Mouse (Mus musculus) small intestine, adult 2 months (tissue): Measurements from ENCODE around the gene Slc1a7. TPM values are rescaled to one million over a fixed set of nuclear protein-coding genes. Genes with fewer than 3 reads are reported as not detected.

Source experiments
- H3K27ac ChIP-seq: fragments of 200-500 bp; 2 replicates; pipeline ENCODE4 v1.5.1; 2012; ENCODE audit warnings: low read depth, low read length, control low read depth, inconsistent platforms; ENCODE audit not compliant: insufficient read depth
- H3K27me3 ChIP-seq: fragments of 200-500 bp; 2 replicates; pipeline ENCODE4 v1.6.1; 2012; ENCODE audit warnings: mild to moderate bottlenecking, moderate library complexity, low read length, inconsistent platforms; ENCODE audit not compliant: control insufficient read depth, insufficient read depth
- H3K36me3 ChIP-seq: fragments of 200-500 bp; 2 replicates; pipeline ENCODE4 v1.6.1; 2012; ENCODE audit warnings: mild to moderate bottlenecking, low read length, control low read depth, inconsistent platforms; ENCODE audit not compliant: control insufficient read depth, insufficient read depth
- H3K4me1 ChIP-seq: fragments of 200-500 bp; 2 replicates; pipeline ENCODE4 v1.6.1; 2012; ENCODE audit warnings: low read length, inconsistent platforms, mixed read lengths; ENCODE audit not compliant: control insufficient read depth, insufficient read depth, insufficient read length
- H3K4me3 ChIP-seq: fragments of 200-500 bp; 2 replicates; pipeline ENCODE4 v1.5.1; 2012; ENCODE audit warnings: low read depth, mild to moderate bottlenecking, control low read depth, inconsistent platforms, low read length, moderate library complexity
- CTCF ChIP-seq: fragments of 200-500 bp; IDR thresholded peaks from 2 replicates; pipeline ENCODE4 v1.5.1; 2012; ENCODE audit warnings: low read depth, mild to moderate bottlenecking, control low read depth, inconsistent platforms, low read length, moderate library complexity, mixed read lengths; ENCODE audit not compliant: insufficient replicate concordance, insufficient read length; ENCODE audit errors: extremely low read depth
- POLR2A ChIP-seq: fragments of 200-500 bp; IDR thresholded peaks from 2 replicates; pipeline ENCODE4 v1.6.1; 2012; ENCODE audit warnings: low read depth, mild to moderate bottlenecking, control low read depth, inconsistent platforms, low read length, moderate library complexity
- WGBS: fragments of 180-500 bp; shearing (Covaris S2); methylation state at CpG from one replicate; pipeline ENCODE4 v1.1.7; 2018; 5-methylcytosine and 5-hydroxymethylcytosine counted together
- polyA plus RNA-seq: library from polyadenylated mRNA; depleted of rRNA; stranded (reverse); fragments of >200 nt; gene quantifications from 2 replicates; pipeline ENCODE4 v1.2.3, GENCODE M21; 2012

Slc1a7 gene
- polyA plus RNA-seq, 1 experiment, result 0.16 TPM

DNA sequence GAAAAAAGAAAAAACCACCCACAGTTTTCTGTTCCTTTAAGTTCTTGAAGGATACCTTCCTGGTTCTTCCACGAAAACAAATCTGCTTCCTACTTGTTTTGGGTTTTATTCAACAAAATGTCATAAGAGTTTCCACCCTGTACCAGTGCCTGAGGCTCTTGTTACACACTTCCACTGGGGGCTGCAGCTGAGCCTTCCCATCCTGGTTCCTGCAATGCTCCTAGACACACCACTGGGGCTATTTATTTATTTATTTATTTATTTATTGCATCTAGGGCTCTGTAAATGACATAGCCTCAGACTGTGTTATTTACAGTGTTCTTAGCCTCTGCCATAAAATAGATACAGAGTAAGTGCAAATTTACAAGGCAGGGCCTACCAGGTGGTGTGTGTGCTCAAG is 15.6 kb downstream of the Slc1a7 start:
- no peak overlapping the region for H3K4me3 ChIP-seq
- H3K27me3 ChIP-seq, result no peaks in the 10 kb centered on the region
- TF ChIP-seq POLR2A (no peak), CTCF (no peak)
- 92% methylated on average over 1 of the region's 1 CpGs for WGBS
- H3K36me3 ChIP-seq, result no peaks in the 10 kb centered on the region
- H3K4me1 ChIP-seq, result no peaks in the 10 kb centered on the region
- peak overlapping the region; percentile 35; the same call in 1 of the 2 replicates for H3K27ac ChIP-seq

DNA sequence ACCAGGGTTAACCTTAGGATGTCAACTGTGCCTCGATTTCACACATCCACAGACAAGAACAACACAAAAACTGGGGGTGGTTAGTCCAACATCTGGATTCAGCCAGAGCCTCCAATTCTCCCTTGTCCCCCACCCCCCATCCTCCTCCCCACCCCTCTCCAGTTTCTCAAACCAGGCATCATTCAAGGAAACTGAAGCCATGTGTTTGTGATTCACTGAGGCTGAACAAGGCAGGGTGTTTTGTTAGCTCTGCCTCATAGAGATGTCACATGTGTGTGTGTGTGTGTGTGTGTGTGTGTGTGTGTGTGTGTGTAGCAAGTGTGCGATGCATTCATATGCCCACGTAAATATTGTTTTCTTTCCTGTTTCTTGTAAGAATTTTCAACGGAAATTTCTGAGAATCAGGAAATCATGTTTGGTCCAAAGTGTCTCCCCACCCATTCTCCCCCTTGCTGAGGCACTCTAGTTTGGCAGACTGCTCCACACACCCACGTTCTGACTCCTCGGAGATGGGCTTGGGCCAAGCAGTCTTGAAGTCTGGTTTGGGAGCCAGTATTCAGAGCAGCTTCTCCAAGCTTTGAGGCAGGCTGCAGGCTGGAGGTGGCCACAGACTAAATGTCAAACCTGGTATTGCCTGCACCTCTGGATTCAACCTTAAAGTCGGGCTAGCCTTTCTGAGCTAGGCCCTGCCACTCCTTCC is 16.3 kb downstream of the Slc1a7 start:
- Histone ChIP-seq H3K4me1 (no peaks in the 10 kb centered on the region), H3K27ac (peak overlapping the region; percentile 35; the same call in 1 of the 2 replicates), H3K27me3 (no peaks in the 10 kb centered on the region), H3K4me3 (no peak overlapping the region), H3K36me3 (no peaks in the 10 kb centered on the region)
- 64% methylated on average over 7 of the region's 7 CpGs for WGBS
- no peak for TF ChIP-seq CTCF

DNA sequence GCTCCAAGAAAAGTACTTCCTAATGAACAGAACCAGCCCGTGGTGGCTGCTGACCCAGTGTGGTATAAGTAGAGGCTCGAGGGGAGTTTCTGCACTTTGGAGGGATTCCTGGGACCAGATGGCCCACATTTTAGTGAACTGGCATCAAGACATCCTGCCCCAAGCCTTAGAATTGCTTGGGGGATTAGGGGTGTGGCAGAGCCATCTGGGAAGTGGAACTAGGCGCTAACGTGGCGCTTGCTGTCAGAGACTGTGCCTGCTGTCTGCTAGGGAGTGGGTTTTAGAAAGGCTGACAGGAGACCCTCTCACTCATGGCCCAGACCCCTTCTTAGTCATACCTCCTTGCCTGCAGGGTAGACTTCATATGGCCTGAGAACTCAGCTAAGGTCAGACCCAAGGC is 17.7 kb downstream of the Slc1a7 start:
- WGBS, result 84% methylated on average over 5 of the region's 5 CpGs
- TF ChIP-seq CTCF, result no peak
- no peak for TF ChIP-seq POLR2A
- Histone ChIP-seq H3K27ac (no peak overlapping the region), H3K36me3 (no peaks in the 10 kb centered on the region), H3K4me1 (no peaks in the 10 kb centered on the region), H3K27me3 (no peaks in the 10 kb centered on the region), H3K4me3 (no peak overlapping the region)

DNA sequence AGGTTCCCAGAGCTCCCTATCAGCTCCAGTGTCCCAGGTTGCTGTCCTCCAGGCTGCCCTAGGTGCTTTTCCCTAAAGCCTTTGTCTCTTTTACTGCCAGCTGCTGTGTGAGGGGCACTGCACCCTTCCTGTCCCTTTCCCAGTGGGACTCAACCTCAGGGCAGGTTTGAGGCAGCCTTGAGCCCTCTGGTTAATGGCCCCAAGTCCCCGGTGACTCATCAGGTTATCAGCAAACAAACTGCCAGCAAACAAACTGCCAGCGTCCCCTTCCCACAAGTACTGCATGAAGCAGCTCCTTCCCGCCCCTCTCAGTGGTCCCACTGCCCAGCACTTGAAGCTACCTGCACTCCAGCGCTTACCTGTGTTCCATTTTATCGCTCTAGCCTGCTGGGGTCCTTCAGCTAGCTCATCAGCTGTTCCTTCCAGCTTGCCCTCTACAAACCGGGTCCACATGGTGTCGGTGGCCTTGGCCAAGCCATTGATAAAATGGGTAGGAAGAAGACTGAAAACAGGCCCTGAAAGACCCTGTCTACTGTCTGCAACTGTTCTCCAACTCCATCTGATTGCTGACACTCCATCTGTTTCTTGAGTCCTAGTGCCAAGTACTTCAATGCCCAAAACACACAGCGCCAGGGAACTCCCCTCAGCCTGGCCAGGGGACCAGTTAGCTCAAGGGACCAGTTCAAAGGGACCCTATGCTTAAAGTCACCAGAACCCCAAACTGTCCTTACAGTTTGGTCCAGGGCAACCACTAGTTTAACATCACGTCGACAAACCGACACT is 18.4 kb downstream of the Slc1a7 start:
- Histone ChIP-seq H3K4me1 (no peaks in the 10 kb centered on the region), H3K36me3 (no peaks in the 10 kb centered on the region), H3K27ac (no peak overlapping the region), H3K4me3 (no peak overlapping the region), H3K27me3 (no peaks in the 10 kb centered on the region)
- TF ChIP-seq CTCF (no peak), POLR2A (no peak)
- WGBS, result 79% methylated on average over 11 of the region's 11 CpGs

DNA sequence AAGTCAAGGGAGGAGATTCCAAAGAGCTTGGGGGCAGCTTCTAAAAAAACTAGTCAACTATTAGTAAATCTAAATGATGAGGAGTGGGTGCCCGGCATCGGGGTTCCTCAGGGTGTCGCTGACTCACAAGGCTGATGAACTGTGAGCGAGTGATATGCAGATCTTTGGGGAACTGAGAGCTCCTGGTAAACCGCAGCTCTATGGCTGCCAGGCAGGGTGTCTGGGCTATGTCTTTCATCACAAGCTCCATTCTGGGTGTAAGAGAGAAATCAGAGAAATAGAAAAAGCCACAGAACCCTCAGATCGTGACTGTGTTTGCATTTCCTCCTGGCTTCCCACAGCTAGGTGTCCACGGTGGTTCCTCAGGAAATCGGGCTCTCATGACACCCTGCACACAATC is 20.8 kb downstream of the Slc1a7 start:
- H3K4me1 ChIP-seq, result no peaks in the 10 kb centered on the region
- no peaks in the 10 kb centered on the region for H3K27me3 ChIP-seq
- no peak overlapping the region for H3K27ac ChIP-seq
- H3K36me3 ChIP-seq, result no peaks in the 10 kb centered on the region
- 67% methylated on average over 8 of the region's 8 CpGs for WGBS
- H3K4me3 ChIP-seq, result no peak overlapping the region
- TF ChIP-seq POLR2A (no peak), CTCF (no peak)

DNA sequence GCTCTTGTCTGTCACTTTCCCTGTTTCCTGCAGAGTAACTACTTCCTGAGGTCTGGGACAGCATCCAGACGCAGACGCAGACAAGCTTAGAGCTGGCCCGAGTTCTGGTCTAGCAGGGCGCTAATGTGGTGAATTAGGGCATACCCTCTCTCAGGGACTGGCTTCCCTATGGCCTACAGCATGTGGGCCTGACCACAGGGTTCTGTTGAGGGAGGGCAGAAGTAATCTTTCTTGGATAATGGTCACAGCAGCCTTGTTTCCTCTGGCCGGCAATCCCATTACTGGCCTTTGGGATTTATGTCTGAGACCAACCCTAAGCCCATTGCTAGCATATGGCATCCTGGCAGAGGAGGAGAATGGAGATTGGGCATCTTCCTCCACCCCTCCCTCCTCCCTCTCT is 22.7 kb downstream of the Slc1a7 start:
- Histone ChIP-seq H3K27me3 (no peaks in the 10 kb centered on the region), H3K27ac (no peak overlapping the region), H3K4me3 (no peak overlapping the region), H3K4me1 (no peaks in the 10 kb centered on the region), H3K36me3 (no peaks in the 10 kb centered on the region)
- 81% methylated on average over 5 of the region's 5 CpGs for WGBS
- TF ChIP-seq CTCF, result no peak
- TF ChIP-seq POLR2A, result no peak

DNA sequence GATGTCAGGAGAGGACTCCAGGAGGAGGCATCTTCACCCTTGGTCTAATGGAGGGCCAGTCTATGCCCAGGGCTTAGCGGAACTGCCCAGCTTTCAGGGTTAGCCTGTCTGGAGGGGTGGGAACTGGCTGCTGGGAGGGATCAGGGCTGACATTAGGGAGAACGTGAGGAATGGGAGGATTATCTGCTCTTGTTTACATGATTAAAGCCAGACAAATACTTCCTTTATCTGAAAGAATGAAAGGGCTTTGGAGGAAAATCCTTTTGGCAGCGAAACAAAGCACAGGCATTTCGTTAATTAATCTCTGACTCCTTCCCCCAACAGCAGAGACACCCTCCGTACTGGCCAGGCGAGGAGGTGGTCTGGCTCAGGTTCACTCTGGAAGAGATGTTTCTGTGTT is 23.7 kb downstream of the Slc1a7 start:
- TF ChIP-seq CTCF, result no peak
- H3K36me3 ChIP-seq, result no peaks in the 10 kb centered on the region
- no peaks in the 10 kb centered on the region for H3K27me3 ChIP-seq
- no peak overlapping the region for H3K27ac ChIP-seq
- H3K4me3 ChIP-seq, result no peak overlapping the region
- 38% methylated on average over 6 of the region's 6 CpGs for WGBS
- H3K4me1 ChIP-seq, result no peaks in the 10 kb centered on the region
